Mouse (Mus musculus): Measurements from ENCODE around the gene Arl2. TPM values are rescaled to one million over a fixed set of nuclear protein-coding genes. Genes with fewer than 3 reads are reported as not detected.
"Not testable (repeated sequence)": the region's sequence is repeated elsewhere in the genome, so short reads cannot be mapped to it uniquely, and the experiment has no call there.

Gene Arl2
- 10 to 100 TPM; 57.7 to 67.5 TPM for total RNA-seq (2021)

GRCm38 (mm10) chr19:6141394-6141749, at the start of gene Arl2:
TSS of gene Arl2 (minus strand) at chr19:6141548.
- intact Hi-C loops (cut with DNase I): loop anchor here (2.0 to 5.0 kb wide), 2 partner anchors 95 to 191 kb away; partner anchors contain the start of gene Men1
- DNase-seq: peak; percentile 71

DNA sequence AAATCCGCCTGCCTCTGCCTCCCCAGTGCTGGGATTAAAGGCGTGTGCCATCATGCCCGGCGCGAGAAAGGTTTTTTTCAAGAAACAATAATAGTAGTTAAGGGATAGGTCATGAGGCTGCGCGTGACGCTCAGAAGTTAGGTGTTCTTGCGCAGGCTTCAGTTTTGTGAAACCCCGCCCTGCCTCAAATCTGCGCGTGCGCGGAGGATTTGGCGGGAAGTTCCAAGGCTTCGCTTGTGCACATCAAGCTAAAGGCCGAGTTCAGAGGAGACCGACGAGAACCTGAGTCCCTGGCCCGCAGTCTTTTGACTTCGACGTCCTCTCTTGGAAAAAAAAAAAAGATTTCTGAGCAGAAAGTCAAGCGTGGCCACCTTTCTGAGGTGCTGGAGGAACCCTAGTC, 42.8 kb upstream of the Arl2 start, which contains the start of gene Majin:
Gene Majin (plus strand): TSS at position 258 of the 400 bp plus-strand sequence.
- intact Hi-C loops (cut with DNase I): no loop called here
- no peak for DNase-seq

DNA sequence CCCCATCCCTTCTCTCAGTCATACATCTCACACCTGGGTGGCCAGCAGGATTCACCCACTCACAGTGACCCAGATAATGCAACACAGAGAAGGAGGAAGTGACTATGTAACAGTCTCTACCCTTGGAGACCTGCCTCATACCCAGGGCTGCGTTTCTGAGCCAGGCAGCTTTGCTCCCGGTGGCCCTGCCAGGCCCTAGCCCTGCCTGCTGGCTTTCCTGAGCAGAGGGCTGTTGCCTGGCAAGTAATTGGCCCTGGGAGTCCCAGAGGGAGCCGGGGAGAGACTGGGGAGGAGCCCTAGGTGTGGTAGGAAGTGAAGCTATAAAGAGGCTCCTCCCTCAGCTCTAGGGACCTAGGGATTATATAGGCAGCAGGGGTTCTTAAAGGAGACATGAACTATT, 41.2 kb upstream of the Arl2 start:
- DNase-seq: no peak
- intact Hi-C loops (cut with DNase I): no loop called here

DNA sequence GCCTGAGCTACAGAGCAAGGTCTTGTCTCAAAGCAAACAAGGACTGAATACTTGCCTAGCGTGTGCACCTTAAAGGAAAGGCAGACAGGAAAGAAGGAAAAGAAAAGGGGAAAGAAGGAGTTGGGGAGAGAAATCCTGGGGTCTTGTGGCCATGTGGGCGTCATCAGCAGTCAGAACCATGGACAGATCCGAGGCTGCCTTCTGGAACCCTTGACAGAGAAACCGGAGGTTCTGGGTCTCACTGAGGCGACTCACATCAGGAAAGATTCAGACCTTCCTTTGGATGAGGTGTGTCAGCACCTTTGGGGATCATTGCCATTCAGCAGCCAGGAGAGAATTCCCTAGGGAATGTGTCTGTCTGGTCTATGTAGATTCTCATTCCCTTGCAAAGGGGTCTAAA, 40.3 kb upstream of the Arl2 start:
- no peak for DNase-seq
- intact Hi-C loops (cut with DNase I): no loop called here

DNA sequence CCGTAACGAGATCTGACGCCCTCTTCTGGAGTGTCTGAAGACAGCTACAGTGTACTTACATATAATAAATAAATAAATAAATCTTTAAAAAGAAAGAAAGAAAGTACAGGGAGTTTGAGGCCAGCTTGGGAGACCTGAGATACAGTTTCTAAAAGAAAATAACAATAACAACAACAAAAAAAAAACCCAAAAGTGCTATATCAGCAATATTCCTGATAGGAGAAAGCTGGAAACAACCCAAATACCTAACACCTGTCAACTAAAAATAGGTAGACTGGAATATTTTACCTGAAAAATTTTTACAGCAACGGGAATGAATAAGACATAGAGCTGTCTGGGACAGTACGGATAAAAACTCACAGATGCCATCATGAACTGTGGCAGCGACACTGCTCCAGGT, 37.4 kb upstream of the Arl2 start:
- intact Hi-C loops (cut with DNase I): no loop called here

DNA sequence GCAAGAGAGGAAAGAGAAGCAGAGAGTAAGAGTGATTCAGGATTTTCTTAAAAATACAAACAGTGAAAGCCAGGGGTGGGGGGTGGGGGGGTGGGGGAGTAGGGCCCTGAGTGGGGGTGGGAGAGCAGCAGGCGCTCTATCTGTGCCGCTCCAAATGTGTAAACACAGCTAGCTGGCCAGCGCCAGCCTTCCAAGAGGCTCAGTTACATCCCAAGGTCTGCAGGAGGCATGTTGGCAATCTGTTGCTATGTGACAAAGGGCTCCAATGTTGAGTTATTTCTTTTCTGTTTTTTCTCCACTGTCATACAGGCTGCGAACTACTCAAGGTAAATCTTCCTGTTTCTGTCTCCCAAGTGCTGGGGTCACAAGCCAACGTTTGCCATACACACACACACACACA, 33.4 kb upstream of the Arl2 start:
- intact Hi-C loops (cut with DNase I): no loop called here
- no peak for DNase-seq

More for the DNA sequence above, 37.4 kb upstream of the Arl2 start:
- no peak for DNase-seq

GRCm38 (mm10) chr19:6171215-6171614, 29.9 kb upstream of the Arl2 start:
- intact Hi-C loops (cut with DNase I): no loop called here
- DNase-seq: no peak

DNA sequence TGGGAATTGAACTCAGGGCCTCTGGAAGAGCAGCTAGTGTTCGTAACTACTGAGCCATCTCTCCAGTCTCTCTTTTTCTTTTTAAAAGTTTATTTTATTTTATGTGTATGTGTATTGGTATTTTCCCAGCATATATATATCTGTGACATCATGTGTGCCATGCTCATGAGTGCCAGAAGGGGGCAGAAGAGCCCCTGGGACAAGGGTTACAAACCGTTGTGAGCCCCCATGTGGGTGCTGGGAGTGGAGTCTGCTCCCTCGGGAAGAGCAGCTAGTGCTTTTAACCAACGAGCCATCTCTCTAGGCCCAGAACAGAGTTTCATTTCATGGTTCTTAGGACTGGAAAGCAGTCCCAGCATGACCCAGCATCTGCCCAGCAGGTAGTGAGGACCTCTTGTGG, 25.4 kb upstream of the Arl2 start:
- intact Hi-C loops (cut with DNase I): no loop called here
- no peak for DNase-seq

GRCm38 (mm10) chr19:6163872-6164547, 22.7 kb upstream of the Arl2 start:
- intact Hi-C loops (cut with DNase I): no loop called here
- peak; percentile 30 to 37 for DNase-seq

DNA sequence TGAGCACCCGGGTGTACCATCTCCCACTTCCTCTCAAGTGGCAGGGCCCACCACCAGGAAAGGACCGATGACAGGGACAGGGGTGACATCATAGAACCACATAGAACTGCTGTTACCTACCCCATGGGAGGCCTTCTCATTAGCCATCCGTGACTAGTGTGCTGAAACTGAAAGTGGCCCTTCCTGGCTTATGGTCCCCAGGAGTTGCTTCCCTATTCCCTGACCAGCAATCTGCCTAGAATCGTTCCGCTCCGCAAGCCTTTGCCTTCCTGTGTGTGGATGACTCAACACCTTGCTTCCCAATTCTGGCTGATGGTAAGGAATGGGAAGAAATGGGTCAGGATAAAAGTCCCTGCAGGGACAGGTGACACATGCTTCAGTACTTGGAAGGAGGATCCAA, 15.9 kb upstream of the Arl2 start:
- no peak for DNase-seq
- intact Hi-C loops (cut with DNase I): no loop called here

DNA sequence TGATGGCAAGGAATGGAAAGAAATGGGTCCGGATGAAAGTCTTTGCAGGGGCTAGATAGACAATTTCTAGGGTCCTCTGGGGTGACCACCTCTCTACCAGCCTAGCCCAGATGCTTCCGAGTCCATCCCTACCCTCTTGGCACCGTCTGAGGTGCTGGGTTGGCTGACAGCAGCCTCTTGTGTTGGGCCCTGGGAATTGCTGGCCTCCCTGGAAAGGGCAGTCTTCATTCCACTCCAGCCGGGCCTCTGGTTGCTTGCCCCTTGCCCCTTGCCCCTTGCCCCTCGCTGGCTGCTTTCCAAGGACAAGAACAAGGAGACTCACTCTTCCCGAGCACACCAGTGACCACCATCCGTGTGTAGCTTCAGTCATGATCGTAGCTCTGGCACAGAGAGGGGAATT, 15.0 kb upstream of the Arl2 start:
- DNase-seq: no peak
- intact Hi-C loops (cut with DNase I): no loop called here

DNA sequence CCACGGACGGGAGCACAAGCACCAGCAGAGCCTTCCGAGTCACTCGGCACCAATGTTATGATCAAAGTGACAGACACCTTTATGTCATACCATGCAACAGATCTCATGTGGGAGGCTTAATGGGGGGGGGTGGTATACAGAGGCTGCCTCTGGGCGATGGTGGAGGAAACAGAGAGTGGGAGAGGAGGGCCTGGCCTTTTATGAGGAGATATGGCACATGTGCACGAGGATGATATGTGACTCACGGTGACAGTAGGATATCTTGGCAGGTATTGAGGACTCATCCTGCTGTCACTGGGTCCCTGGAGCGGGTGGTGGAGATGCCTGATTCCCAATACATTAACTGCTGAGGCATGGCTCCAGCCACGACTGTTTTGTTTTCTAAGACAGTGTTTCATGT, 13.8 kb upstream of the Arl2 start:
- DNase-seq: no peak
- intact Hi-C loops (cut with DNase I): no loop called here

DNA sequence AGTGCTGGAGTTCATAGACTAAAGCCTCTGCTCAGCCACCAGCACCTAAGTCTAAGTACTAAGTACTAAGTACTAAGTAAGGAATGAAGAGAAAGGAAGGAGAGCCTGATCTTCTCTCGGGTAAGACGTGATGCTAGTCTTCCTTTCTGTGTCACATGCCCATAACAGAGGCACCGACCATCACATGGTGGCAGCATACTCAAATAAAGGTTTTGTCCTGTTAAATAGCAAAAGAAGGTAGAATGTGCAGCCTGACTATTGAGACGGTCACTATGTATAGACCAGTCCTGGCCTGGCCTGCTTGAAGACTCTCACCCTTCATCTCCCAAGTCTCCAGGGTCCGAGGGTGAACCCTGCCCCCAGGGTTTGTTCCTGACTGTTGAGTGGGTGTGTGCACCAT, 3.5 kb upstream of the Arl2 start:
- intact Hi-C loops (cut with DNase I): loop anchor here (5.0 kb wide), 1 partner anchor 187 kb away; the partner anchor contains the start of gene Men1

DNA sequence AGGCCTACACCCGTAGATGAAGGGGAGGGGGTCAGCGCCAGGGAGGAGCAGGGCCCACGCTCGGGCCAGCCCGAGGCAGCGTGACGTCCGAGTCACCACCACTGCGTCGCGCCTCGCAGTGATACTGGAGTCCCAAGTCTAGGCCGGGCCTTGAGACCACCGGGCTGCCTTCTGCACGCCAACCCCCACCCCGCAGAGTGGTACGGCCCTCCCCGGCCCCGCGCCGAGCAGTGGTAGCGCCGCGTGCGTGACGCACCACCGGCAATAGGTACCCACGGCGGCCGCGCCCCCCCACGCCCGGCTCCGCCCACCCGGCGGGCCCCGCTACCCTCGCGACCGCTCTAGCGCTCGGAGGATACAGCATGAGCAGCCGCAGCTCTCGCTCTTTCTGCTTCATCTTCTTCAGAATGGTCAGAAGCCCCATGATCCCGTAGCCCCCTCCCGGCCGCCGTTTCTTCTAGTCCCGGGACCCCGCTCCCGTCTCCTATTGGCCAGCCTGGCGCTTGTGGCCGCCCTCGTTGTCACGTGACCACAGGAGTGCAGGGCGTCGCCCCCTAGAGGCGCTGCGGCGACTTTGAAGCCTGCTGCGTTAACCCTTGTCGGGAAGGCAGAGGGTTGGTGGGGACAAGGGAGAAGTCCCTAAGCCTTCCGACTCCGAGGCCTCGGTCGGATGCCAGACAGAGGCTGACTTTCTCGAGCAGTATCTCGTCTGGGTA, 512 bp downstream of the Arl2 start, which contains the start of gene Batf2:
Gene Batf2 (plus strand): TSS at position 306 of the 716 bp plus-strand sequence.
- DNase-seq: peak; percentile 86 to 94

More for the DNA sequence above, 3.5 kb upstream of the Arl2 start:
- DNase-seq: no peak

GRCm38 (mm10) chr19:6140374-6140677, 1.0 kb downstream of the Arl2 start:
- intact Hi-C loops (cut with DNase I): loop anchor here (2.0 to 5.0 kb wide), 2 partner anchors 96 to 192 kb away; partner anchors contain the start of gene Men1

More for the DNA sequence above, 512 bp downstream of the Arl2 start, which contains the start of gene Batf2:
- intact Hi-C loops (cut with DNase I): loop anchor here (2.0 to 5.0 kb wide), 2 partner anchors 96 to 191 kb away; partner anchors contain the start of gene Men1

GRCm38 (mm10) chr19:6139701-6140100, 1.6 kb downstream of the Arl2 start:
- intact Hi-C loops (cut with DNase I): loop anchor here (2.0 to 5.0 kb wide), 2 partner anchors 97 to 193 kb away; partner anchors contain the start of gene Men1
- no peak for DNase-seq

More at GRCm38 (mm10) chr19:6140374-6140677, 1.0 kb downstream of the Arl2 start:
- no peak for DNase-seq

- intact Hi-C loops (cut with DNase I): no loop called here
- no peak for DNase-seq
Measured at GRCm38 (mm10) chr19:6136397-6136796, 5.0 kb downstream of the Arl2 start.

GRCm38 (mm10) chr19:6133197-6133596, 8.2 kb downstream of the Arl2 start:
- DNase-seq; intact Hi-C loops (cut with DNase I): not testable (repeated sequence)

DNA sequence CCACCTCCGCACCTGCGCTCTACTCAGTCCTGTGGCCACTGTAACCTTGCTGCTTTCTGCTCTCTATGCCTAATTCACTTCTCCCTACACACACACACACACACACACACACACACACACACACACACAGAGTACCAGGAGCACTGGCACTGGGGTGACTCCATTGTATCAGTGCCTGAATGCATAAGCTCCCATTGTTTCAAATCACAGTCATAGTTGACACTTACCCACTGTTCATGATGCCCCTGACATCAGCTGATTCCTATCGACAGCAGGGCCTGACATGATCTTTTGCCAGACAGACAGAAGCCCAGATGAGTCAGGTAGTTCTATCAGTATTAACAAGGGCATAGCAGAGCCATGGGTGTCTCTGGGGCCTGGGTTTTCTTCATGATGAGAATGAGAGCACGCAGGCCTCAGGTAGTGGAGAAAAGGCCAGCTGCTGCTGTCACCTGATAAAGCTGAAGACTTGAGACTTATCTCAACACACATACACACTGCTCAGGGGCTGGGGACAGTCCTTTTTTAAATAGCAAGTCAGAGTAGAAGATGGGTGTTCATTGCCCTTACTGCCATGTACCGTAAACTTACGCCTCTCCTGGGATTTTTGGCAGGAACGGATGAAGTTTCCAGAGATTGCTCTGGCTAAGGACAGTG, 9.0 kb downstream of the Arl2 start:
- DNase-seq: no peak
- intact Hi-C loops (cut with DNase I): no loop called here

GRCm38 (mm10) chr19:6130414-6131128, 10.8 kb downstream of the Arl2 start:
- intact Hi-C loops (cut with DNase I); DNase-seq: not testable (repeated sequence)

All from heart, postnatal 36 days (tissue).